Mouse (Mus musculus): ENCODE measurements around the gene Pi4k2a. TPM values are rescaled to one million over a fixed set of nuclear protein-coding genes. Genes with fewer than 3 reads are reported as not detected.

Pi4k2a gene
- polyA plus RNA-seq, 1 experiment from 2014 or later = 39.0 TPM

GRCm38 (mm10) chr19:42138517-42139285 lies 48.4 kb downstream of the Pi4k2a start:
- 91% methylated on average over 15 of the region's 15 CpGs for WGBS
- Histone ChIP-seq H3K4me2 (replicated peaks) (no peak overlapping the region), H3K27ac (no peak overlapping the region), H3K36me3 (replicated peaks; ENCODE audit: control insufficient read depth, insufficient read depth) (no peaks in the 10 kb centered on the region), H3K9me3 (ENCODE audit: control insufficient read depth, low read length) (no peaks in the 10 kb centered on the region), H3K4me1 (replicated peaks; ENCODE audit: control insufficient read depth, insufficient read depth, low read length) (no peaks in the 10 kb centered on the region), H3K27me3 (ENCODE audit: control insufficient read depth, insufficient read depth, low read length) (no peaks in the 10 kb centered on the region), H3K9ac (no peak overlapping the region), H3K4me3 (replicated peaks; ENCODE audit: low read length) (no peak overlapping the region)
- no peak for DNase-seq (ENCODE audit: low spot score)
- no peak for ATAC-seq (ENCODE audit: low FRiP score)

- 87% methylated on average over 5 of the region's 5 CpGs for WGBS
- H3K27me3 ChIP-seq (ENCODE audit: control insufficient read depth, insufficient read depth, low read length) = no peaks in the 10 kb centered on the region
- no peak for ATAC-seq (ENCODE audit: low FRiP score)
Measured at GRCm38 (mm10) chr19:42139724-42140517, 49.7 kb downstream of the Pi4k2a start.

GRCm38 (mm10) chr19:42141998-42142397 lies 51.7 kb downstream of the Pi4k2a start:
- 77% methylated on average over 3 of the region's 3 CpGs for WGBS
- Histone ChIP-seq H3K9me3 (ENCODE audit: control insufficient read depth, low read length) (no peaks in the 10 kb centered on the region), H3K4me2 (replicated peaks) (no peak overlapping the region), H3K27me3 (ENCODE audit: control insufficient read depth, insufficient read depth, low read length) (peaks cover 12% of the 10 kb centered on the region; the same call in 1 of the 2 replicates), H3K9ac (no peak overlapping the region), H3K36me3 (replicated peaks; ENCODE audit: control insufficient read depth, insufficient read depth) (no peaks in the 10 kb centered on the region), H3K4me1 (replicated peaks; ENCODE audit: control insufficient read depth, insufficient read depth, low read length) (no peaks in the 10 kb centered on the region; the same call in 1 of the 2 replicates), H3K27ac (no peak overlapping the region), H3K4me3 (replicated peaks; ENCODE audit: low read length) (no peak overlapping the region)
- DNase-seq (ENCODE audit: low spot score) (no peak), ATAC-seq (ENCODE audit: low FRiP score) (no peak)

More at GRCm38 (mm10) chr19:42139724-42140517, 49.7 kb downstream of the Pi4k2a start:
- Histone ChIP-seq H3K9me3 (ENCODE audit: control insufficient read depth, low read length) (no peaks in the 10 kb centered on the region), H3K27ac (no peak overlapping the region), H3K4me2 (replicated peaks) (no peak overlapping the region), H3K4me1 (replicated peaks; ENCODE audit: control insufficient read depth, insufficient read depth, low read length) (no peaks in the 10 kb centered on the region), H3K9ac (no peak overlapping the region), H3K4me3 (replicated peaks; ENCODE audit: low read length) (no peak overlapping the region), H3K36me3 (replicated peaks; ENCODE audit: control insufficient read depth, insufficient read depth) (no peaks in the 10 kb centered on the region)
- no peak for DNase-seq (ENCODE audit: low spot score)

GRCm38 (mm10) chr19:42142757-42143156 lies 52.5 kb downstream of the Pi4k2a start:
- Histone ChIP-seq H3K9me3 (ENCODE audit: control insufficient read depth, low read length) (no peaks in the 10 kb centered on the region), H3K4me3 (replicated peaks; ENCODE audit: low read length) (no peak overlapping the region), H3K4me1 (replicated peaks; ENCODE audit: control insufficient read depth, insufficient read depth, low read length) (peaks cover 2% of the 10 kb centered on the region; the same call in 1 of the 2 replicates), H3K36me3 (replicated peaks; ENCODE audit: control insufficient read depth, insufficient read depth) (no peaks in the 10 kb centered on the region), H3K9ac (no peak overlapping the region), H3K27ac (no peak overlapping the region), H3K27me3 (ENCODE audit: control insufficient read depth, insufficient read depth, low read length) (peaks cover 14% of the 10 kb centered on the region; the same call in 1 of the 2 replicates), H3K4me2 (replicated peaks) (no peak overlapping the region)
- WGBS = 76% methylated on average over 2 of the region's 2 CpGs
- DNase-seq (ENCODE audit: low spot score) = no peak
- no peak for ATAC-seq (ENCODE audit: low FRiP score)

GRCm38 (mm10) chr19:42144067-42144466 lies 53.8 kb downstream of the Pi4k2a start:
- WGBS = 52% methylated on average over 6 of the region's 6 CpGs
- ATAC-seq (ENCODE audit: low FRiP score) (no peak), DNase-seq (ENCODE audit: low spot score) (no peak)
- H3K4me1 ChIP-seq (replicated peaks; ENCODE audit: control insufficient read depth, insufficient read depth, low read length) = peaks cover 13% of the 10 kb centered on the region; the same call in 1 of the 2 replicates
- H3K27me3 ChIP-seq (ENCODE audit: control insufficient read depth, insufficient read depth, low read length) = peaks cover 27% of the 10 kb centered on the region
- no peak overlapping the region for H3K4me3 ChIP-seq (replicated peaks; ENCODE audit: low read length)
- H3K9me3 ChIP-seq (ENCODE audit: control insufficient read depth, low read length) = no peaks in the 10 kb centered on the region
- H3K27ac ChIP-seq = no peak overlapping the region
- H3K4me2 ChIP-seq (replicated peaks) = no peak overlapping the region
- H3K36me3 ChIP-seq (replicated peaks; ENCODE audit: control insufficient read depth, insufficient read depth) = no peaks in the 10 kb centered on the region
- H3K9ac ChIP-seq = no peak overlapping the region

- H3K27me3 ChIP-seq (ENCODE audit: control insufficient read depth, insufficient read depth, low read length) = peaks cover 31% of the 10 kb centered on the region
- no peak overlapping the region for H3K27ac ChIP-seq
- H3K4me1 ChIP-seq (replicated peaks; ENCODE audit: control insufficient read depth, insufficient read depth, low read length) = peaks cover 13% of the 10 kb centered on the region; the same call in 1 of the 2 replicates
- WGBS = 29% methylated on average over 8 of the region's 8 CpGs
- no peak overlapping the region for H3K4me2 ChIP-seq (replicated peaks)
- DNase-seq (ENCODE audit: low spot score) = peak; percentile 86
- H3K36me3 ChIP-seq (replicated peaks; ENCODE audit: control insufficient read depth, insufficient read depth) = no peaks in the 10 kb centered on the region
- no peaks in the 10 kb centered on the region for H3K9me3 ChIP-seq (ENCODE audit: control insufficient read depth, low read length)
- no peak for ATAC-seq (ENCODE audit: low FRiP score)
- no peak overlapping the region for H3K9ac ChIP-seq
- H3K4me3 ChIP-seq (replicated peaks; ENCODE audit: low read length) = no peak overlapping the region
Measured at GRCm38 (mm10) chr19:42144541-42145167, 54.4 kb downstream of the Pi4k2a start.

GRCm38 (mm10) chr19:42145210-42145609 lies 54.9 kb downstream of the Pi4k2a start:
- DNase-seq (ENCODE audit: low spot score) (no peak), ATAC-seq (ENCODE audit: low FRiP score) (no peak)
- no peaks in the 10 kb centered on the region for H3K36me3 ChIP-seq (replicated peaks; ENCODE audit: control insufficient read depth, insufficient read depth)
- peaks cover 31% of the 10 kb centered on the region for H3K27me3 ChIP-seq (ENCODE audit: control insufficient read depth, insufficient read depth, low read length)
- 64% methylated on average over 4 of the region's 4 CpGs for WGBS
- H3K27ac ChIP-seq = no peak overlapping the region
- H3K4me2 ChIP-seq (replicated peaks) = no peak overlapping the region
- H3K4me3 ChIP-seq (replicated peaks; ENCODE audit: low read length) = no peak overlapping the region
- H3K4me1 ChIP-seq (replicated peaks; ENCODE audit: control insufficient read depth, insufficient read depth, low read length) = peaks cover 13% of the 10 kb centered on the region; the same call in 1 of the 2 replicates
- H3K9ac ChIP-seq = no peak overlapping the region
- no peaks in the 10 kb centered on the region for H3K9me3 ChIP-seq (ENCODE audit: control insufficient read depth, low read length)

GRCm38 (mm10) chr19:42145731-42146130 lies 55.5 kb downstream of the Pi4k2a start:
- no peak overlapping the region for H3K4me3 ChIP-seq (replicated peaks; ENCODE audit: low read length)
- no peak overlapping the region for H3K27ac ChIP-seq
- no peaks in the 10 kb centered on the region for H3K36me3 ChIP-seq (replicated peaks; ENCODE audit: control insufficient read depth, insufficient read depth)
- DNase-seq (ENCODE audit: low spot score) (no peak), ATAC-seq (ENCODE audit: low FRiP score) (no peak)
- H3K27me3 ChIP-seq (ENCODE audit: control insufficient read depth, insufficient read depth, low read length) = peaks cover 31% of the 10 kb centered on the region
- no peak overlapping the region for H3K4me2 ChIP-seq (replicated peaks)
- WGBS = 94% methylated on average over 2 of the region's 2 CpGs
- no peak overlapping the region for H3K9ac ChIP-seq
- H3K9me3 ChIP-seq (ENCODE audit: control insufficient read depth, low read length) = no peaks in the 10 kb centered on the region
- H3K4me1 ChIP-seq (replicated peaks; ENCODE audit: control insufficient read depth, insufficient read depth, low read length) = peaks cover 13% of the 10 kb centered on the region; the same call in 1 of the 2 replicates

Data from hindbrain, embryonic 14.5 days (tissue).